Mouse (Mus musculus) cortical plate, adult 2 months (tissue): Measurements from ENCODE around the gene Neurod2.

Experiments used
- CTCF ChIP-seq: fragments of 200-500 bp; IDR thresholded peaks from 2 replicates; pipeline ENCODE4 v1.5.1; 2011; ENCODE audit warnings: mild to moderate bottlenecking, control low read depth, low read length; ENCODE audit not compliant: insufficient read depth; ENCODE audit errors: extremely low read depth
- POLR2A ChIP-seq: fragments of 200-500 bp; IDR thresholded peaks from 2 replicates; pipeline ENCODE4 v1.6.1; 2011; ENCODE audit warnings: mild to moderate bottlenecking, low read length, control low read depth; ENCODE audit not compliant: insufficient read depth; ENCODE audit errors: extremely low read depth

DNA sequence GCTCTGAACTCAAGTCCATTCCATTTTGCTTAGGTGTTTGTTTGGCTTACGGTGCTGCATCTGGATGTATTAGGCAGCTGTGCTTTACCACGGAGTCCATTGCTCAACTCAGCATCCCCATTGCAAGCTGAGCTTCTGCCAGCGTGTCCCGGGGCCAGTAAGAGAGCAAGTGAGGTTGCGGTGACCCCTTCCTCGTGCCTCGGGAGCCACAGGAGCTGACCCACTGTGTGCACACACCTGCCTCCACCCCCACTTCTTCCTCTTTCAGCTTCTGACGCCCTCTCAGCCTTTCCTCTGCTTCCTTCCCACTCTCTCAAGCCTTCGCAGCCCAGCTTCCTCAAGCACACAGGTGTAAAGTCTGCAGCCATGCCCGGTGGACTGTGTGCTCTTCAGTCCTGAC lies 36.8 kb upstream of the Neurod2 start:
- no peak for TF ChIP-seq POLR2A
- no peak for TF ChIP-seq CTCF
